Mouse (Mus musculus) forebrain, embryonic 12.5 days (tissue): ENCODE data around the gene Pccb. TPM values are rescaled to one million over a fixed set of nuclear protein-coding genes. Genes with fewer than 3 reads are reported as not detected.

Experiments used
- ATAC-seq: fragments of 200-750 bp; cut with Nextera tagmentation; 2 replicates; pipeline ENCODE4 v1.8.0; 2017; ENCODE audit warnings: moderate TSS enrichment; ENCODE audit not compliant: low FRiP score
- H3K27ac ChIP-seq: fragments of 300-500 bp; sonication (generic); 2 replicates; pipeline ENCODE4 v1.5.1; 2016; ENCODE audit warnings: mild to moderate bottlenecking
- H3K27me3 ChIP-seq: fragments of 300-500 bp; sonication (generic); 2 replicates; pipeline ENCODE4 v1.6.1; 2016; ENCODE audit warnings: mild to moderate bottlenecking
- H3K36me3 ChIP-seq: fragments of 300-500 bp; sonication (generic); replicated peaks from 2 replicates; pipeline ENCODE4 v1.6.1; 2016; ENCODE audit warnings: mild to moderate bottlenecking
- H3K4me1 ChIP-seq: fragments of 300-500 bp; sonication (generic); 2 replicates; pipeline ENCODE4 v1.6.1; 2016
- H3K4me2 ChIP-seq: fragments of 300-500 bp; sonication (generic); 2 replicates; pipeline ENCODE4 v1.6.1; 2016; ENCODE audit warnings: mild to moderate bottlenecking, moderate library complexity
- H3K4me3 ChIP-seq: fragments of 300-500 bp; sonication (generic); replicated peaks from 2 replicates; pipeline ENCODE4 v1.5.1; 2016; ENCODE audit warnings: mild to moderate bottlenecking
- H3K9ac ChIP-seq: fragments of 300-500 bp; sonication (generic); 2 replicates; pipeline ENCODE4 v1.6.1; 2016; ENCODE audit warnings: mild to moderate bottlenecking
- H3K9me3 ChIP-seq: fragments of 300-500 bp; sonication (generic); 2 replicates; pipeline ENCODE4 v1.6.1; 2016
- WGBS: fragments of 180-500 bp; shearing (Covaris S2); methylation state at CpG from one replicate; pipeline ENCODE4 v1.1.7; 2016; 5-methylcytosine and 5-hydroxymethylcytosine counted together
- polyA plus RNA-seq: library from polyadenylated mRNA; unstranded; fragments of >200 nt; fragmentation: Nextera tagmentation; extraction: Ambion mirVana; gene quantifications from 2 replicates; pipeline ENCODE4 v1.2.1, GENCODE M21; 2016

Pccb gene
- polyA plus RNA-seq, 1 experiment from 2014 or later: 16.6 TPM

DNA sequence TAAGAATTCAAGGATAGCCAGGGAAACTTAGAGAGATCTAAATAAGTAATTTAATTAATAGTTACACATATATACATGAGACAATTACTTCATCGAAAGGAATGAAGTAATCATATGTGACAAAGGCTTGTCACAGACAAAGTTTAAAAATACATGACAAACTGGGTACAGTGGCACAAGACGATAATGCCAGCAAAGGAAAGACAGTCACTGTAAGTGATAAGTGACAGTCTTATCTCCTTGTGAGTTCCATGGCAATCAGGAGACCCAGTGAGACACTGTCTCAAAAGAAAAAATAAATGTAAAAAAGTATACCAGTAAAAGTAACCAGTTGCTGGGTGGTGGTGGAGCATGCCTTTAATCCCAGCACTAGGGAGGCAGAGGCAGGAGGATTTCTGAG lies 37.6 kb downstream of the Pccb start:
- Histone ChIP-seq H3K27ac (no peak overlapping the region), H3K27me3 (no peaks in the 10 kb centered on the region), H3K9me3 (no peaks in the 10 kb centered on the region), H3K9ac (no peak overlapping the region), H3K36me3 (peaks cover 11% of the 10 kb centered on the region; the same call in 1 of the 2 replicates), H3K4me3 (no peak overlapping the region), H3K4me2 (no peak overlapping the region), H3K4me1 (no peaks in the 10 kb centered on the region)
- WGBS: 95% methylated on average over 2 of the region's 2 CpGs
- ATAC-seq: no peak

DNA sequence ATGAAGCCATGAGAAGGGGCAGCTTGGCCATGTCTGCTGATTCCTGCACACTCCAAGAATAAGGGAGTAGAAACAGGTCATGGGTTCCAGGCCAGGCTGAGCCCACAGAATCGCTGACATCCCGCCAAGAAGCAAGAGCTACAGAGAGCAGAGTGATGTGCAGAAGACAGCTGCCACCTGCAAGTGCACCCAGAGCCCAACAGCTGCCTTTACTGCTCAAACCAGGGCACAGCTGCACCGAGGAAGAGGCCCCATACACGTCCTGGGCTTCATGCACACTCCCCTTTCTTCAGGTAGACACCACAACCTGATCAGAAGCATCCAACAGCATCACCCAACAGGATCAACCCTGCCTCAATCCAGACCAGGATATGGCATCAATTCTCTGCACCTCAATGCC lies 40.8 kb downstream of the Pccb start:
- Histone ChIP-seq H3K27ac (no peak overlapping the region), H3K4me1 (no peaks in the 10 kb centered on the region), H3K9me3 (peaks cover 7% of the 10 kb centered on the region; the same call in 1 of the 2 replicates), H3K9ac (no peak overlapping the region), H3K4me3 (no peak overlapping the region), H3K27me3 (no peaks in the 10 kb centered on the region), H3K4me2 (no peak overlapping the region), H3K36me3 (peaks cover 16% of the 10 kb centered on the region)
- no peak for ATAC-seq
- WGBS: 91% methylated on average over 4 of the region's 4 CpGs

DNA sequence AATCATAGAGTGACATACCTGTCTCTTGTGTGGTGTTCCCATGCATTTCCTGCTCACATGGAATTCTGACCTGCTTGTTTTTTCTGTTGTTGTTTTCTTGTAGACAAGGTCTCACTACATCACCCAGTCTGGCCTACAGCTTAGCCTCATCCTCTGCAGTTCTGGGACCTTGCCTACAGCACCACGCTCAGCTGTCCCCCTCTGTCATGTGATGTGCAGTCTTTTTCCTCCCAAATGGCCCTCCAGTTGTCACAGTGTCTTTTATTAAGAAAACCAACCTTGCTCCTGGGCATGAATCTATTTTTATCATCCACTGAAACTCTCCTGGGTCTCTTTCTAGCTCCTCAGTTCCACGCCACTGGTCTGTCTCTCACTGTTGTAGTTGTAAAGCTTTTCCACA lies 42.5 kb downstream of the Pccb start:
- no peak overlapping the region for H3K9ac ChIP-seq
- WGBS: 93% methylated on average over 2 of the region's 2 CpGs
- H3K4me3 ChIP-seq: no peak overlapping the region
- H3K9me3 ChIP-seq: peaks cover 8% of the 10 kb centered on the region; the same call in 1 of the 2 replicates
- no peak for ATAC-seq
- H3K27me3 ChIP-seq: no peaks in the 10 kb centered on the region
- no peak overlapping the region for H3K27ac ChIP-seq
- H3K4me2 ChIP-seq: no peak overlapping the region
- H3K4me1 ChIP-seq: no peaks in the 10 kb centered on the region
- peaks cover 16% of the 10 kb centered on the region for H3K36me3 ChIP-seq

DNA sequence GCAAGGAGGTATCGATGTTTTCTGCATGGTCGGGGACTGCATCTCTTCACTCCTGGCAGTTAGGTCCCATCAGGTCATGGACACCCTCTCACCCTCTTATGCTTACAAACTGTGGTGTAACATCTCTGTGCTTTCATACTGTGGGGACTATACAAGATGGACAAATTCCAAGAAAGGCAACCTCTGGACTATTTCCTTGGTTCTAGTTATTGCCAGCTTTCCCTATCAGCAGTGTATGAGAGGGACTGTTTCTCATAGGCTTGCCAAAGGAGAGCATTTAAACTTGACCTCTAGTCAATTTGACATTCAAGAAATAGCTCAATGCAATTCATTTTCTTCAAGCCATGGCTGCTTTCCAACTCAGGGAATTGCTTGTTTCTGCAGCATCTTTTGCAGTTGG lies 43.4 kb downstream of the Pccb start:
- peaks cover 8% of the 10 kb centered on the region; the same call in 1 of the 2 replicates for H3K9me3 ChIP-seq

DNA sequence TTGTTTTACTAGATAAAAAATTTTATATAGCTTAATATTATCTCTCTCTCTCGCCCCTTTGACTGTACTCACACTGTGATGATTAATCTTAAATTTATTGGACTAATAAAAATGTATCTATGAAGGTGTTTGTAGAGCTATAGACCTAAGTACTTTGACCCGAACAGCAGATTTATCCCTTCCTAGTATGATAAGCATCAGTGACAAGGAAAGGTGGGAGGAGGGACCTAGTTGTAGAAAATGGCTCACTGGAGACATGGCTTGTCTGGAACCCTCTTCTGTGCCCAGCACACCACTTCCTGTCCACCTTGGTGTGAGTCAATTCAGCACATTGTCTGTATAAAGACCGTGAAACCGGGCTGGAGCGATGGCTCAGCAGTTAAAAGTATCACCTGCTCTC lies 44.1 kb downstream of the Pccb start:
- H3K36me3 ChIP-seq: peaks cover 16% of the 10 kb centered on the region
- H3K4me2 ChIP-seq: no peak overlapping the region
- H3K27ac ChIP-seq: no peak overlapping the region
- H3K4me3 ChIP-seq: no peak overlapping the region
- 90% methylated on average over 5 of the region's 5 CpGs for WGBS
- no peak for ATAC-seq
- no peaks in the 10 kb centered on the region for H3K4me1 ChIP-seq
- no peaks in the 10 kb centered on the region for H3K27me3 ChIP-seq
- peaks cover 8% of the 10 kb centered on the region; the same call in 1 of the 2 replicates for H3K9me3 ChIP-seq
- H3K9ac ChIP-seq: no peak overlapping the region

More for the DNA sequence above, 43.4 kb downstream of the Pccb start:
- H3K4me1 ChIP-seq: no peaks in the 10 kb centered on the region
- peaks cover 16% of the 10 kb centered on the region for H3K36me3 ChIP-seq
- no peak for ATAC-seq
- H3K9ac ChIP-seq: no peak overlapping the region
- H3K4me3 ChIP-seq: no peak overlapping the region
- no peak overlapping the region for H3K4me2 ChIP-seq
- H3K27me3 ChIP-seq: no peaks in the 10 kb centered on the region
- H3K27ac ChIP-seq: no peak overlapping the region
- WGBS: 97% methylated on average over 2 of the region's 2 CpGs

DNA sequence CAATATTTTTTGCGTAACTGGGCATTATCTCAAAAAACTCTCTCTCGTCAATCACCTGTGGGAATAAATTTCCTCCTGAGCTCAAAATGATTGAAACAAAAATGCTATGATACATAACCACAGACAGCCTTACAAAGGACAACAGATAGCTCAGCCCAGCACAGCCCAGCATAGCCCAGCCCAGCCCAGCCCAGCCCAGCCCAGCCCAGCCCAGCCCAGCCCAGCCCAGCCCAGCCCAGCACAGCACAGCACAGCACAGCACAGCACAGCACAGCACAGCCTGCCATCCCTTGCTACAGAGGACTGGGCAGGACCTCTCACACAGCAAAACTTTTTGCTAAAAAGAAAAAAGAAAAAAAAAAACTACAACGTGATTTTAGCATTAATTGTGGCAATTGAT lies 46.8 kb downstream of the Pccb start:
- no peak overlapping the region for H3K9ac ChIP-seq
- H3K36me3 ChIP-seq: peaks cover 26% of the 10 kb centered on the region
- H3K4me1 ChIP-seq: no peaks in the 10 kb centered on the region
- peaks cover 8% of the 10 kb centered on the region; the same call in 1 of the 2 replicates for H3K9me3 ChIP-seq
- ATAC-seq: no peak
- no peak overlapping the region for H3K27ac ChIP-seq
- 85% methylated on average over 3 of the region's 3 CpGs for WGBS
- no peak overlapping the region for H3K4me3 ChIP-seq
- H3K4me2 ChIP-seq: no peak overlapping the region
- no peaks in the 10 kb centered on the region for H3K27me3 ChIP-seq

DNA sequence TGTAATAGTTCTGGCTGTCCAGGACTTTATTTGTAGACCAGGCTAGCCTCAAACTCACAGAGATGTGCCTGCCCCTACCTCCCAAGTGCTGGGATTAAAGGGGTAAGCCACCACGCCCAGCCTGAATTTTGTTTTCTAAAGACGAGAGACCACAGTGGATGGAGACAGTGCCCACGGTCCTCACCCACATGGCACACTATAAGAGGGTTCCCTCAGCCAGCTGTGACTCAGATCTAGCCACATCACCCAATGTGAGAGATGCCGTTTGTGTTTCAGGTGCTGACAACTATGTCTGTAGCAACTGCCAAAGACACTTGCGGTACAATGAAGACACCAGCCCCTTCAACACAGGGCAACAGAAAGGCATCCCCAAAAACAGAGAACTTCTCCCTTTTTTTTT lies 47.7 kb downstream of the Pccb start:
- ATAC-seq: no peak
- H3K4me2 ChIP-seq: no peak overlapping the region
- 93% methylated on average over 5 of the region's 5 CpGs for WGBS
- H3K9me3 ChIP-seq: peaks cover 8% of the 10 kb centered on the region; the same call in 1 of the 2 replicates
- no peaks in the 10 kb centered on the region for H3K27me3 ChIP-seq
- no peaks in the 10 kb centered on the region for H3K4me1 ChIP-seq
- no peak overlapping the region for H3K27ac ChIP-seq
- no peak overlapping the region for H3K9ac ChIP-seq
- H3K4me3 ChIP-seq: no peak overlapping the region
- H3K36me3 ChIP-seq: peaks cover 26% of the 10 kb centered on the region

DNA sequence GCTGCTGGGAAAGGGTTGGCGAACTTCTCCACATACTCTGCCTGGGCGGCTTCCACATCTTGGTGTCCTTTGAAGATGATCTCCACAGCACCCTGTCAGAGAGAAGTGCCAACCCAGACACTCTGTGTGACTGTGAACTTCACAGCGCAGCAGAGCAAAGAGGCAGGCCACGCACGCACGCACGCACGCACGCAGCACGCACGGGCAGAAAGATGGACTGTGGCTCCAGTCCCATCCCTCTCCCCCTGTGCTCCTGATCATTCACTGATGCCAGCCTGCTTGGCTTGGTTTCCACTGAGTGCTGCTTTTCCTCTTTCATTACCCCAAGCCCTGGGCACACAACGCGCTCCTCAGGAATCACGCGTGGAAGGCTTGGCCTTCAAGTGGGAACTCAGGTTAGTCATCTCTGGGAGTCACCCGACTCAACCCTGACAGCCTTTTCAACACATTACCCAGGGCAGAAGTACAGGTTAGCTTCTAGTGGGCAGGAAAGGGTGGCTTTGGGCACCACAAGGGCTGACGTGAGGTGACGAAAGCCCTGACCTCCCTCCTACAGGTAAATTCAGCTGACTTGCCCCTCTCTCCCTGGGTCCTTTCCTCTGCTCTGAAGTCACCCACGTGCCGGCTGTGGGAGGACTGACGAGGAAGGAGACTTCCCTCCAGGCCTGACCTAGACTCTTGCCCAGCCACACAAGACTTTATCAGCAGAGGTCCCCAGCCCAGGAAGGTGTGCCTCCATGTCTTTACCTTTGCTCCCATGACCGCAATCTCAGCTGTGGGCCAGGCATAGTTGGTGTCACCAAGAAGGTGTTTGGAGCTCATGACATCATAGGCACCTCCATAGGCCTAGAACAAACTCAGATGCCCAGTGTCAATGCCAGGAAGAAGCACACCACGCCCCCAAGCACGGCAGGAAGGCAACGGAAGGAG lies 50.1 kb downstream of the Pccb start:
- H3K27me3 ChIP-seq: no peaks in the 10 kb centered on the region

DNA sequence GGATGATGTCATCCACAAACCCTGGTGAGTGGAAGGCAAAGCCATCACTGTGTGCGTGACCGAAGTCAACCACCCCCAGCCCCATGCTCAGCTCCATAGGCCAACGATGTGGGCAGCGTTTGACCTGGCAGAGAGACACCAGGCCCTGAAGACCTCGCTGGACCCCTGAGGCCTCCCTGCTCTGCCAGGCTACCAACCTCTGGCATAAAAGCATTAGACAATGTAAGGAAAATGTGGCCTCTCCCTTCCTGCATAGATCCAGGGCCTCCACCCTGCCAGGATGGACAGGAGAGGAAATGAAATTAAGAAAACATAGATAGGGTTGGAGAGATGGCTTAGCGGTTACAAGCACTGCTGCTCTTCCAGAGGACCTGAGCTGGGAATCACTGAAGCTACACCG lies 51.9 kb downstream of the Pccb start:
- WGBS: 94% methylated on average over 7 of the region's 7 CpGs
- no peaks in the 10 kb centered on the region for H3K4me1 ChIP-seq
- H3K4me3 ChIP-seq: no peak overlapping the region
- no peak overlapping the region for H3K4me2 ChIP-seq
- H3K27ac ChIP-seq: no peak overlapping the region
- no peak for ATAC-seq
- H3K9ac ChIP-seq: no peak overlapping the region
- no peaks in the 10 kb centered on the region for H3K27me3 ChIP-seq
- H3K36me3 ChIP-seq: peaks cover 18% of the 10 kb centered on the region
- H3K9me3 ChIP-seq: no peaks in the 10 kb centered on the region

More for the DNA sequence above, 50.1 kb downstream of the Pccb start:
- 97% methylated on average over 25 of the region's 25 CpGs for WGBS
- H3K27ac ChIP-seq: no peak overlapping the region
- peaks cover 8% of the 10 kb centered on the region; the same call in 1 of the 2 replicates for H3K9me3 ChIP-seq
- no peaks in the 10 kb centered on the region for H3K4me1 ChIP-seq
- H3K9ac ChIP-seq: no peak overlapping the region
- H3K4me2 ChIP-seq: no peak overlapping the region
- H3K36me3 ChIP-seq: peaks cover 24% of the 10 kb centered on the region
- no peak overlapping the region for H3K4me3 ChIP-seq
- ATAC-seq: no peak

DNA sequence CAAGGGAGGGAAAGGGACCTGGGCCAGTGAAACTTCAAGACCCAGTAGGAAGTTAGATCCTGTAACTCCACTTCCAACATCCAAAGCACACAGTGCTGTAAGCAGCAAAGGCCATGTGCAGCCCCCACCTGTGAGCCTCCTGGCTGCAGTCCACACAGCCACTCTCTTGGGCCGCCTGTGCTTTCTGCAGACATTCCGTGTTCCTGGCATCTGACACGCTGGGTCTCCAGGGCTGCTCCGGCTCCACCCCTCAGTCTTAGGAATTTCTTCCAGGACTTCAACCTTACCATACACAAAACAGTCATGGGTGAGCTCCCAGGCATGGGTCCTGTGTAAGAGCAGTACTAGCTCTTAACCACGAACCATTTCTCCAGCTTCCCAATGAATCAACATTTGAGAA lies 55.4 kb downstream of the Pccb start:
- Histone ChIP-seq H3K4me2 (no peak overlapping the region), H3K4me1 (no peaks in the 10 kb centered on the region), H3K4me3 (no peak overlapping the region), H3K27ac (no peak overlapping the region), H3K9ac (no peak overlapping the region), H3K27me3 (no peaks in the 10 kb centered on the region), H3K36me3 (peaks cover 7% of the 10 kb centered on the region; the same call in 1 of the 2 replicates), H3K9me3 (no peaks in the 10 kb centered on the region)
- 88% methylated on average over 5 of the region's 5 CpGs for WGBS
- no peak for ATAC-seq

DNA sequence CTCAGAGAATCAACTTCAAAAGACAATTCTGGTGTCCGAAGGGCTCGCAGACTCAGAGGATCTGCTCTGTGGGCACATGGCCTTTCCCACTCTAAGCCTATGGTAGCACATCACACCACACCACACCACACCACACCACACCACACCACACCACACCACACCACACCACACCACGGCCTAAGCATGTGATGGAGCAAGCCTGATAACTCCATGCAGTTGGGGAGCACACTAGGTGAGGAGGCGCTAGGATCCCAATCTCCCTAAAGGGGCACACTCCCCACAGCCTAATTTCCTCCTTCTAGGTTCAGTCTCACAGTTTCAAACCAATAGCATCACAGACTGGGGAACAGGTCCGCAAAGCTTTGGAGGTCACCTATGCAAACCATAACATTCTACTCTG lies 56.0 kb downstream of the Pccb start:
- no peak for ATAC-seq
- 91% methylated on average over 5 of the region's 5 CpGs for WGBS
- no peaks in the 10 kb centered on the region for H3K9me3 ChIP-seq
- H3K4me1 ChIP-seq: no peaks in the 10 kb centered on the region
- H3K27ac ChIP-seq: no peak overlapping the region
- H3K27me3 ChIP-seq: no peaks in the 10 kb centered on the region
- H3K4me3 ChIP-seq: no peak overlapping the region
- peaks cover 4% of the 10 kb centered on the region; the same call in 1 of the 2 replicates for H3K36me3 ChIP-seq
- no peak overlapping the region for H3K4me2 ChIP-seq
- no peak overlapping the region for H3K9ac ChIP-seq

DNA sequence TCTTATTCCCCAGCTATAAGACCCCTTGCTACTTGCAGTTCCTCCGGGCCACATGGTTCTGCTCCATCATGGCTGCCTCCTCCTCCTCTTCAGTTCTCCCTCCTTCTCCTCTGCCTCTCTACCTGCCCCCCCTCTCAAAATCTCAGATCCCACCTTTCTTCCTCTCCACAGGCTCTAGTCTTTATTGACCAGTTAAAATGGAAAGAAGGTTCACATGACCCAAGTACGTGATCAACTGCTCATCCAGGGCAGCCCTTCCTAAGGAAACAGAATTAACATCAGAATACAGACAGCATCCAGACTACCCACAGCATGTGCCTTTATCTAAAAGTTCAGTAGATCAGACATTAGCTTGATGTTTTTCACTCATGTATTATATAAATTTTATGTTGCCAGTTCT lies 65.2 kb downstream of the Pccb start:
- Histone ChIP-seq H3K27me3 (no peaks in the 10 kb centered on the region), H3K4me2 (no peak overlapping the region), H3K36me3 (no peaks in the 10 kb centered on the region), H3K27ac (no peak overlapping the region), H3K9me3 (no peaks in the 10 kb centered on the region), H3K4me1 (no peaks in the 10 kb centered on the region; the same call in 1 of the 2 replicates), H3K9ac (no peak overlapping the region), H3K4me3 (no peak overlapping the region)
- ATAC-seq: no peak
- WGBS: 89% methylated on average over 2 of the region's 2 CpGs

DNA sequence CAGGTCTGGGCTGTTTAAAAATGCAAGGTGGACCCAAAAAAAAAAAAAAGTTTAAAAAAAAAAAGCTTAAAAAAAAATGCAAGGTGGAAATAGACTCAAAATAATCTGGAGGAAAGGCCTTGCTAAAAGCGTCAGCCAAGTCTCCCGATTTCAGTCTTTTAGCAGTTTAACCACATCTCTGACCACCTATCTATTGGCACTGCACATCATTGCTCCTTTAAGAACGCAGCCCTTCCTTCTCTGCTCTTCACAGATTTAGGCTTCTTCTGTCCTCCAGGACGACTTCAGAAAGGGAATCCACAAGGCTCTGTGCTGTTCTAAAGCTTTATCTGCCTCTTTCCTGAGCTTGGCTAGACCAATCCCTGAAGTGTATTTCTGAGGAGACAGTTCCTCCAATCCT lies 70.6 kb downstream of the Pccb start:
- ATAC-seq: no peak
- 67% methylated on average over 4 of the region's 4 CpGs for WGBS
- peaks cover 11% of the 10 kb centered on the region for H3K4me1 ChIP-seq

More for the DNA sequence above, 70.6 kb downstream of the Pccb start:
- Histone ChIP-seq H3K4me3 (no peak overlapping the region), H3K36me3 (no peaks in the 10 kb centered on the region; the same call in 1 of the 2 replicates), H3K9ac (no peak overlapping the region), H3K27ac (no peak overlapping the region), H3K27me3 (no peaks in the 10 kb centered on the region), H3K9me3 (no peaks in the 10 kb centered on the region), H3K4me2 (no peak overlapping the region)
